Mouse (Mus musculus): ENCODE results near the gene Gm47996.
"Not testable (repeated sequence)": the region's sequence is repeated elsewhere in the genome, so short reads cannot be mapped to it uniquely, and the experiment has no call there.

Gm47996 gene

DNA sequence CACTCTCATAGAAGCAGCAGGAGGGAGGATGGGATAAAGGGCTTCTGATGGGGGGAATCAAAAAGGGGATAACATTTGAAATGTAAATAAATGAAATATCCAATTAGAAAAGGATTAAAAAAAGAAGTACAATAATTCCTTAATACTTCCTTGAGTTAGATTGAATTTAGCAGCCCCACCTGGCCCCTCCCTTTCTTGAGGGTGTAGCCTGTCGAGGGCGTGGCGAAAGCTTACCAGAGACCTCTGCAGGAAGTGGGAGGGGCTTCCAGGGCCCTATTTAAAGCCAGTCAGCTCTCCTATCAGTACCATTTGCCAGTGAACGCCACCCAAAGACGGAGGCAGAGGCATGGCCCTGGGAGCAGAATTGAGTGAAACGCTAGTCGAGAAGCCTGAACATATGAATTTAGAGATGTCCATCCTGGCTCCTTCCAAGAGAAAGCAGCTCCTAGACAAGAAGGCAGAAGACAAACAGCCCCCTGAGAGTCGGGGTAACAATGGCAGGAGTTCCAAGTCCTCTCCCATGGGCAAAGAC lies at the start of gene Gm47996:
TSS of gene Gm47996 (plus strand) at position 308 of the 532 bp plus-strand sequence.
- in situ Hi-C loops (cut with MboI; ENCODE audit: low pct_unique_long_range_greater_than_20kb in 1 of 2, low sequenced_read_pairs in 2 of 2, unreplicated experiment in 1 of 2), result not testable (repeated sequence)

GRCm38 (mm10) chr1:151166031-151166430 lies 43.9 kb upstream of the Gm47996 start:
- in situ Hi-C loops (cut with MboI; ENCODE audit: low pct_unique_long_range_greater_than_20kb in 1 of 2, low sequenced_read_pairs in 2 of 2, unreplicated experiment in 1 of 2), result no loop called here

GRCm38 (mm10) chr1:151167297-151168047 lies 42.5 kb upstream of the Gm47996 start:
- in situ Hi-C loops (cut with MboI; ENCODE audit: low pct_unique_long_range_greater_than_20kb in 1 of 2, low sequenced_read_pairs in 2 of 2, unreplicated experiment in 1 of 2), result no loop called here

GRCm38 (mm10) chr1:151168637-151169036 lies 41.3 kb upstream of the Gm47996 start:
- in situ Hi-C loops (cut with MboI; ENCODE audit: low pct_unique_long_range_greater_than_20kb in 1 of 2, low sequenced_read_pairs in 2 of 2, unreplicated experiment in 1 of 2), result no loop called here

- in situ Hi-C loops (cut with MboI; ENCODE audit: low pct_unique_long_range_greater_than_20kb in 1 of 2, low sequenced_read_pairs in 2 of 2, unreplicated experiment in 1 of 2), result no loop called here
Measured at GRCm38 (mm10) chr1:151171572-151172461, 38.1 kb upstream of the Gm47996 start.

GRCm38 (mm10) chr1:151177030-151177936 lies 32.6 kb upstream of the Gm47996 start:
- in situ Hi-C loops (cut with MboI; ENCODE audit: low pct_unique_long_range_greater_than_20kb in 1 of 2, low sequenced_read_pairs in 2 of 2, unreplicated experiment in 1 of 2), result no loop called here

GRCm38 (mm10) chr1:151177937-151178271 lies 32.0 kb upstream of the Gm47996 start:
- in situ Hi-C loops (cut with MboI; ENCODE audit: low pct_unique_long_range_greater_than_20kb in 1 of 2, low sequenced_read_pairs in 2 of 2, unreplicated experiment in 1 of 2), result no loop called here

- in situ Hi-C loops (cut with MboI; ENCODE audit: low pct_unique_long_range_greater_than_20kb in 1 of 2, low sequenced_read_pairs in 2 of 2, unreplicated experiment in 1 of 2), result no loop called here
Measured at GRCm38 (mm10) chr1:151178505-151179083, 31.3 kb upstream of the Gm47996 start.

DNA sequence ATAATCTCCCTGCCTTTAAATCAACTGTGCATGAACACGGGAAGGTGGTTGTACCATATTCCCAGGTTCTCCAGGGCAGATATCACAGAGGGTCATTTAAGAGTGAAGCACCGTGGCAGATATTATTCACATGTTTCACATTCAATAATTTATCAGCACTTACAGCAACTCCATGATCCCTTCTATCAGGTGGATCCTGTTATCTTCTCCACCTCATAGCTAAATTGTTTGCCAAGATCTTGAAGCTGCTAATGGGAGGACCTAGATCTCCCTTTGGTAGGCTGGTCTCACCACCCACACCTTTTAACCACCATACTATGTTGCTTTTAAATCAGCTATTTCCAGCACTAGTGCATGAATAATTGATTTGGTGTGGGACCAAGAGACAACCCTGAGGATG lies 29.8 kb upstream of the Gm47996 start:
- in situ Hi-C loops (cut with MboI; ENCODE audit: low pct_unique_long_range_greater_than_20kb in 1 of 2, low sequenced_read_pairs in 2 of 2, unreplicated experiment in 1 of 2), result no loop called here

GRCm38 (mm10) chr1:151182266-151182665 lies 27.7 kb upstream of the Gm47996 start, which contains the start of gene Gm47985:
Gene Gm47985 (plus strand): TSS chr1:151182537.
- in situ Hi-C loops (cut with MboI; ENCODE audit: low pct_unique_long_range_greater_than_20kb in 1 of 2, low sequenced_read_pairs in 2 of 2, unreplicated experiment in 1 of 2), result not testable (repeated sequence)

- in situ Hi-C loops (cut with MboI; ENCODE audit: low pct_unique_long_range_greater_than_20kb in 1 of 2, low sequenced_read_pairs in 2 of 2, unreplicated experiment in 1 of 2), result not testable (repeated sequence)
Measured at GRCm38 (mm10) chr1:151186186-151186585, 23.7 kb upstream of the Gm47996 start.

GRCm38 (mm10) chr1:151186879-151187424 lies 23.0 kb upstream of the Gm47996 start:
- in situ Hi-C loops (cut with MboI; ENCODE audit: low pct_unique_long_range_greater_than_20kb in 1 of 2, low sequenced_read_pairs in 2 of 2, unreplicated experiment in 1 of 2), result not testable (repeated sequence)

DNA sequence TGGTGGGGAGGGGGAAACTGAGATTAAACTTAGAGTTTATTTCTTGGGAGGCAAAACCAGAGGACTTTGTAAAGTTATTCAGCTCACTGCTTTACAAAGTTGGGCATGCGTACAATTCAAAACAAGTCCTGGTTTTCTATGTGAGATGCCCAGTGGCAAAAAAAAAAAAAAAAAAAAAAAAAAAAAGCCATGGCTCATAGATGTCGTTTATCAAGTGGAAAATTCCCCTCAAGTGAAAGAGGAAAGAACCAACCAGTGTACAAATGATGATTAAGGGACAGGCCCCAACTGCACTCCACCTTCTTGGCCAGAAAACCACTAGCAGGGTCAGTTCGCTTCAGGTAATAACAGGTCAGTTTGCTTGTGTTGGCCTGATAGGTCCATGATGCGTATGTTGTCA lies 21.5 kb upstream of the Gm47996 start:
- in situ Hi-C loops (cut with MboI; ENCODE audit: low pct_unique_long_range_greater_than_20kb in 1 of 2, low sequenced_read_pairs in 2 of 2, unreplicated experiment in 1 of 2), result no loop called here

DNA sequence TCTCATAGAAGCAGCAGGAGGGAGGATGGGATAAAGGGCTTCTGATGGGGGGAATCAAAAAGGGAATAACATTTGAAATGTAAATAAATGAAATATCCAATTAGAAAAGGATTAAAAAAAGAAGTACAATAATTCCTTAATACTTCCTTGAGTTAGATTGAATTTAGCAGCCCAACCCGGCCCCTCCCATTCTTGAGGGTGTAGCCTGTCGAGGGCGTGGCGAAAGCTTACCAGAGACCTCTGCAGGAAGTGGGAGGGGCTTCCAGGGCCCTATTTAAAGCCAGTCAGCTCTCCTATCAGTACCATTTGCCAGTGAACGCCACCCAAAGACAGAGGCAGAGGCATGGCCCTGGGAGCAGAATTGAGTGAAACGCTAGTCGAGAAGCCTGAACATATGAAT lies 17.9 kb upstream of the Gm47996 start, which contains the start of gene Gm8947:
TSS of gene Gm8947 (plus strand) at position 302 of the 400 bp plus-strand sequence.
- in situ Hi-C loops (cut with MboI; ENCODE audit: low pct_unique_long_range_greater_than_20kb in 1 of 2, low sequenced_read_pairs in 2 of 2, unreplicated experiment in 1 of 2), result not testable (repeated sequence)

DNA sequence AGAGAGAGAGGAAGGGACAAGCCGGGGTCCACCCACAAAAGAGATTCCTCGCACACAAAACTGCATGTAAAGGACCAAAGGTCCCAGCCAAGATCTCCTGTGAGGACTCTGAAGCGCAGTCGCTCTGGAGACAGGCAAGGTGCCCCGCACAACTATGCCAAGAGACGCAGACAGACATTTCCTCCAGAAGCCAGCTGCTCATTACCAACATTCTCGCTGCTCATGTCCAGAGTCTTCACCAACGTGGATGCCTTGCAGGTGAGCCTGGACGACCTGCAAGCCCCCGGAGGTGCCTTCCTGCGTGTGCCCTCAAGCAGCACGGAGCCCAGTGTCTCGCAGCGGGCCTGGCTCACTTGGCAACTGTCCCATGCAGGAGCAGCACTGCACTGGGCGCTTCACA lies 17.2 kb upstream of the Gm47996 start:
- in situ Hi-C loops (cut with MboI; ENCODE audit: low pct_unique_long_range_greater_than_20kb in 1 of 2, low sequenced_read_pairs in 2 of 2, unreplicated experiment in 1 of 2), result not testable (repeated sequence)

DNA sequence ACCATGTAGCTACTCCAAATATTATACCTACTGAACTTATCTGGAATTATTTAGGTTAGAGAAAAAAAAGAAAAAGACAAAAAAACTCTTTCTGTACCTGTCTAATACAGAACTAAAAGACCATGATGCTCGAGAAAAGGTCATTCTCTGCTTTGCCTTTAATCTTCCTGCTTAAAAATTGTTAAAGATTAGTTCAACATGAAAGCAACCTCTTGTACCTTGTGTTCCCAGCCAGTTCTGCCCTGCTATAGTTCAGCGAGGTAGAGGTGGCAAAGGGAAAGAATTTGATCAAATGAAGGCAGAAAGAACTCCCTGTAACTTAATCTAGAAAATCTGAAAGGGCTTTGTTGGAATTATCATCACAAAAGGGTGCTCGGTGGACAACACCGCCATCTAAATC lies 13.9 kb upstream of the Gm47996 start:
- in situ Hi-C loops (cut with MboI; ENCODE audit: low pct_unique_long_range_greater_than_20kb in 1 of 2, low sequenced_read_pairs in 2 of 2, unreplicated experiment in 1 of 2), result not testable (repeated sequence)

GRCm38 (mm10) chr1:151196690-151197089 lies 13.2 kb upstream of the Gm47996 start:
- in situ Hi-C loops (cut with MboI; ENCODE audit: low pct_unique_long_range_greater_than_20kb in 1 of 2, low sequenced_read_pairs in 2 of 2, unreplicated experiment in 1 of 2), result not testable (repeated sequence)

DNA sequence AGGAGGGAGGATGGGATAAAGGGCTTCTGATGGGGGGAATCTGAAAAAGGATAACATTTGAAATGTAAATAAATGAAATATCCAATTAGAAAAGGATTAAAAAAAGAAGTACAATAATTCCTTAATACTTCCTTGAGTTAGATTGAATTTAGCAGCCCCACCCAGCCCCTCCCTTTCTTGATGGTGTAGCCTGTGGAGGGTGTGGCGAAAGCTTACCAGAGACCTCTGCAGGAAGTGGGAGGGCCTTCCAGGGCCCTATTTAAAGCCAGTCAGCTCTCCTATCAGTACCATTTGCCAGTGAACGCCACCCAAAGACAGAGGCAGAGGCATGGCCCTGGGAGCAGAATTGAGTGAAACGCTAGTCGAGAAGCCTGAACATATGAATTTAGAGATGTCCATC lies 11.8 kb upstream of the Gm47996 start, which contains the start of gene Gm47995:
TSS of gene Gm47995 (plus strand) at position 329 of the 400 bp plus-strand sequence.
- in situ Hi-C loops (cut with MboI; ENCODE audit: low pct_unique_long_range_greater_than_20kb in 1 of 2, low sequenced_read_pairs in 2 of 2, unreplicated experiment in 1 of 2), result not testable (repeated sequence)

Data from mouse embryonic stem cell (cell line).